Mouse (Mus musculus): ENCODE measurements around the gene Sh3pxd2a.

The Sh3pxd2a gene

DNA sequence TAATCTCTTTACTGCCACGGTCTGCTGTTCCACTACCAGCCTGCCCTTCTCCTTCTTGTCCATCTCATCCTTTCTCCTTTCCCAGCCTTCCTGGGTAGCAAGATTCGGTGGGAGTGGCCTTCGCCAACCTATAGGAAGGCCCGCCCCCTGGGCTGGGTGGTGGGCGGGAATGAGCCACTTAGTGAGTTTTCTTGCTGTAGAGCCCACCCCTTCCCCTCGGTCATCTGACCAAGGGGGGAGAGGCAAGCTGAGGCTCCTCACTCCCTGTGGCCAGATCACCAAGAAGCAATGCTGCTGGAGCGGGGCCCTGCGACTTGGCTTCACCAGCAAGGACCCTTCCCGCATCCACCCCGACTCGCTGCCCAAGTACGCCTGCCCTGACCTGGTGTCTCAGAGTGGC is 224.1 kb downstream of the Sh3pxd2a start:
- DNase-seq (ENCODE audit: inconsistent ontology term), result no peak

DNA sequence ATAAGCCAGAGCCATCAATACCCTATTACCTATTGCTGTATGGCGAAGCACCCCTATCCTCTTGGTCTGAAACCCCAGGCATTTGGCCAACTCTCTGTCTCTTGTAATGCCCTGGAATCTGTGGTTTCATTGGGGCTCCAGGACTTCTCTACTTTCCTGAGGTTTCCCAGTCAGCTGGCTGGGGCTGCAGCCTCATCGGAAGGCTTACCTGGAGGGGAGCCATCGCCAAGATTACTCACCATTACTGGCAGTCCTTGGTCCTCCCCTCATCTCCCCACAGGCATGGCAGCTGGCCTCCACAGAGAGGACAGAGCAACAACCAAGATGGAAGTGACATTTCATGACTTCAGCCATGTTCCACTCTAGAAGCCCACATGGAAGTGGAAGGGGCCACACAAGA is 231.1 kb downstream of the Sh3pxd2a start:
- no peak for DNase-seq (ENCODE audit: inconsistent ontology term)

- DNase-seq (ENCODE audit: inconsistent ontology term), result no peak
Observed at GRCm38 (mm10) chr19:47232077-47232865, 231.9 kb downstream of the Sh3pxd2a start.

DNA sequence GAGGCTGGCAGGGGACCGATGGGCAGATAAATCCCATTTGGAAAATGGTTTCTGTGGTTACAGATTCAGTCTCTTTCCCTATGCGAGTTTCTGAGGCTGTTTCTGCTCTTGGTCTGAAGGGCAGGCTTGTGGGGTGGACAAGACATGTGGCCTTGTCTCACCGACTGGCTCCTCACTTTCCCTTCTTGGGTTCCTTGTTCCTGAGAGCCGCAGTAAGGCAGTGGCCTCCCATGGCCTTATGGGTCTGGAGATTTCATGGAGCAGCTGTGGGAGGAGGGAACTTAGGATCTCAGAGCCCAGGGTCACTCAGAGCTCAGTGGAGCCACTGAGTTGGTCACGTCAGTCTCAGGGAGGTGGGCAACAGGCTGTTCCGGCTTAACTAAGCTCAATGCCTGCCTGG is 232.8 kb downstream of the Sh3pxd2a start:
- DNase-seq (ENCODE audit: inconsistent ontology term), result no peak

- DNase-seq (ENCODE audit: inconsistent ontology term), result no peak
Observed at GRCm38 (mm10) chr19:47230682-47231081, 233.5 kb downstream of the Sh3pxd2a start.

- DNase-seq (ENCODE audit: inconsistent ontology term), result no peak
Observed at GRCm38 (mm10) chr19:47230082-47230481, 234.1 kb downstream of the Sh3pxd2a start.

GRCm38 (mm10) chr19:47229461-47229860 is 234.7 kb downstream of the Sh3pxd2a start:
- no peak for DNase-seq (ENCODE audit: inconsistent ontology term)

DNA sequence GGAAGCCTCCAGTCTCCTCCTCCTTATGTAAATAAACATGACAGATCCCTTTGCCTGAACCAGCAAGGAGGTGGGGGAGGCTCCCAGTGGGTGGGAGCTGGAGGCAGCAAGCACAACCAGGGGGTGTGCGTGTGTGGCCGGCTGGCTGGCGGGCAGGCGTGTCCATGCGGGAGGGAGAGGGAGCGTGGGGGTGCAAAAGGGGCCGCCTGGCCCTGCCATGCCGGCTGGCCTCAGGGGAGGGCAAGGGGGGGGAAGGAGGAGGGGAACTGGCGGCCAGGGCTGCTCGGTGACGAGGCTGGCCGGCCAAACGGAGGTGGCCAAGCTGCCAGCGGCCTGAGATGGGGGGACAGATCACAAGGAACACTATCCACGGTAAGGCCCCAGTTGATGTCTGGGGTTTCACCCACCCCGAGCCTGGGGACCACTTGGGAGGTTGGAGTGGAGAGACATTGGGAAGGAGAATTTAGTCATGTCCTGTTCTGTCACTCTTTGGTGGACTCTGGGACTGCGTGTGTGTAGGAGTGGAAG is 235.4 kb downstream of the Sh3pxd2a start:
- DNase-seq (ENCODE audit: inconsistent ontology term), result peak; percentile 59

GRCm38 (mm10) chr19:47225791-47226190 is 238.4 kb downstream of the Sh3pxd2a start:
- no peak for DNase-seq (ENCODE audit: inconsistent ontology term)

DNA sequence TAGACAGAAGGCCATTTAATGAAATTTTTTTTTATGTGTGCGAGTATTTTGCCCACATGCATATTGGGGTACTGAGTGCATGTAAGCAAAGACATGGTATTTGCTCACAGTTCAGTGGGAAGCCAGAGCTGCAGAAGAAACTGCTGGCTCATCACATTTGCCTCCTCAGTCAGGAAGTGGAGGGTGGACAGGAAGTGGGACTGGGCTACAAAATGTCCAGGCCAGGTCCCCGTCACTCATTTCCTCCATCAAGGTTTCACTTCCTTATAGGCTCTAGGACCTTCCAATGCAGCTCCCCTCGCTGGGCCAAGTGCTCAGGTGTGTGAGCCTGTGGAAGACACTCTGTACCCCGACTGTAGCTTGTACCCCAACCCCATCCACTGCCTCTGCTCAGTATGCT is 239.5 kb downstream of the Sh3pxd2a start:
- DNase-seq (ENCODE audit: inconsistent ontology term), result no peak

DNA sequence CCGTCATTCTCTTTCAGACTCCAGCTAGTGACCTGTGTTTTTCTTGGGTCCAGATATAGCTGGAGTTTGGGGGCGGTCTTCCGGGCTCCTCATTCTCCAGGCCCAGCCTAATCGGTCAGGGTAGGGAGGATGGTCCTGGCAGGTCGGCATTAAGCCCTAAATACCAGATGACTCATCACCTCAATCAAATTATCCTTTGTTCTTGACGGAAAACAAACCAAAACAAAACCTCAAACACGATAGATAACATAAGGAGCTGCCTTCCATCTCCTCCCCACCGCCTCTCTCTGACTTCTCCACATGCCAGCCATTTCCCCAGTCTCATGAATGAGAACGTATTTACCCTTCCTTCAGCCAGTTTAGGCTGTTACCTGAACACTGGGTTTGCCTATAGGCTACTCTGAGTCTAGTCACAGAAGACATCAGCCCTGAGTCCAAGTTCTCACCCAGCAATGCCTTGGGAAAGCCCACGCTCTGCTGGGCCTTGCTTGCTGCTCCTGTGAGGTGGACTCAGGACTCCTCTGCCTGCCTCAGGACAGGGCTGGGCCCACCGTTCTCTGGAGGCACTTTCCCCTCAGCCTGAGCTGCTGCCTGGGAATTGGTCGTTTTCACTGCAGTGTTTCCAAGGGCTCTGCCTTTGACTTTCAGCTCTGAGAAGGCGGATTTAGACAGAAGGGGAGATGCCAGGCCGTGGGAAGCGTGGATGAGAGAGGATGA is 241.2 kb downstream of the Sh3pxd2a start:
- DNase-seq (ENCODE audit: inconsistent ontology term), result peak; percentile 36

GRCm38 (mm10) chr19:47222154-47222840 is 241.9 kb downstream of the Sh3pxd2a start:
- no peak for DNase-seq (ENCODE audit: inconsistent ontology term)

GRCm38 (mm10) chr19:47221500-47222153 is 242.6 kb downstream of the Sh3pxd2a start:
- no peak for DNase-seq (ENCODE audit: inconsistent ontology term)

DNA sequence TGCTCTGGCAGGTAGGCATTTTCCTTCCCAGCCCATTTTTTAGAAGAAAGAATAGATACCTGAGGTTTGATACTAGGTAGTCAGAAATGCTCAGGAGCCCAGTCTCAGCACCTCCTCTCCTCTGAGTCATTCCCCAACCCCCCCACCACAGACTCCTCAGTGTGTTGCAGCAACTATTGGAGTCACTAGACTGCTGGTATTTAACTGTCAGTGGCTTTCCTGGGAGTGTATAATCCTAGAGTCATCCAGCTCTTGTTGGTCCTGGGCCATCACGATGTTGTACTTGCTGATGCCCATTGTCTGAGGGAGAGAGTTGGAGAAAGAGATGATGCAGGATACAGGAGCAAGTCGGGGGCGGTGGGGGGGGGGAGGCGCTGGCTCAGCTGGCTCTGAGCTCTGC is 243.2 kb downstream of the Sh3pxd2a start:
- peak; percentile 48 for DNase-seq (ENCODE audit: inconsistent ontology term)

DNA sequence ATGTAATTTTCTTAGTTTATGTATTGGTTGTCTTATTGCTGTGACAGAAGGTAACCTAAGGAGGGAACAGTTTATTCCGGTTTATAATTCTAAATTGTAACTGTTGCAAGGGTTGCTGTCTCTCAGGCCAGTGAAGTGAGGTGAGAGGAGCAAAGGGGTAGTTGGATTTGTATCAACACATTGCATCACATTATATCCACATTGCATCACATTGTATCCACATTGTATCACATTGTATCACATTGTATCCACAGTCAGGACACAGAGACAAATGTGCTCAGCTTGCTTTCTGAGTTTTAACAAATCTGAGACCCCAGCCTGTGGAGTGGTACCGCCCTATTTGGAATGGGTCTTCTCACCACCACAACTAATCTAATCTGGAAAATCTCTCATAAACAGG is 244.0 kb downstream of the Sh3pxd2a start:
- no peak for DNase-seq (ENCODE audit: inconsistent ontology term)

DNA sequence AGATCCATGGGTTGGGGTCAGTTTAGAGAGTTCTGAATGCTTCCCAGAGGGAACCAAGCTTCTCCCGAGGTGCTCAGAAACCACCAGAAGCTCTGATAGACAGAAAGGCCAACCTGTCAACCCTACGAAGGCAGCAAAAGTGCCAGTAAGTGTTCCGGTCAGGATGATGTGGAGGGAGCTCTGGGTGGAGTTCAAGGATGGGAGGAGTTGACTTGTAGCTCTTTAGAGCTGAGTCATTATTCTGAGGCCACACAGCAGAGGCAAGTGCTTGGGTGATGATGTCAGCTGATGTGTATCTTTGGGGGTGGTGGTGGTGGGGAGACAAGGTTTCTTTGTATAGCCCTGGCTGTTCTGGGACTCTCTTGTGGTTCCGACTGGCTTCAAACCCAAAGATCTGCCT is 244.6 kb downstream of the Sh3pxd2a start:
- DNase-seq (ENCODE audit: inconsistent ontology term), result peak; percentile 69

- no peak for DNase-seq (ENCODE audit: inconsistent ontology term)
Observed at GRCm38 (mm10) chr19:47216766-47217165, 247.4 kb downstream of the Sh3pxd2a start.

- DNase-seq (ENCODE audit: inconsistent ontology term), result no peak
Observed at GRCm38 (mm10) chr19:47213470-47213869, 250.7 kb downstream of the Sh3pxd2a start.

DNA sequence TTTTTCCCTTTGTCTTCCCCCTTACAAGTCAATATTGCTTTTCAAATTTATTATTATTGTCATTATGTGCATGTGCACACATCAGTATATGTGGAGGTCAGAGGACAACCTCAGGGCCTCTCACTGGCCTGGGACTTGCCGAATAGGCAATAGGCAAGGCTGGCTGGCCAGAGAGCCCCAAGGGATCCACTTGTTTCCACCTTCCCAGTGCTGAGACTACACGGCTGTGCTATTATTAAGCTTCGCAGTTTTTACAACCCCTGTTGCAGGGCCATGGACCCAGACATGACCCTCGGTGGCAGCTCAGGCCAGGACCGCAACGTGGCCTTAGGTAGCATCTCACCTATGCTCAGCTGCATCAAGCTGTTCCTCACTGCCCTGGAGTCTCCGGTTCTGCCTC is 251.8 kb downstream of the Sh3pxd2a start:
- no peak for DNase-seq (ENCODE audit: inconsistent ontology term)

GRCm38 (mm10) chr19:47211609-47212312 is 252.4 kb downstream of the Sh3pxd2a start:
- no peak for DNase-seq (ENCODE audit: inconsistent ontology term)

GRCm38 (mm10) chr19:47210432-47210831 is 253.8 kb downstream of the Sh3pxd2a start:
- no peak for DNase-seq (ENCODE audit: inconsistent ontology term)

Data from Muller cell, postnatal 12 days (primary cell).